Mouse (Mus musculus) embryonic facial prominence, embryonic 10.5 days (tissue): Measurements from ENCODE around the gene Tbc1d2b. TPM values are rescaled to one million over a fixed set of nuclear protein-coding genes. Genes with fewer than 3 reads are reported as not detected.

ENCODE experiments used
- DNase-seq: peaks from one replicate; pipeline ENCODE4 v3.0.0-alpha.2; 2017; ENCODE audit warnings: low spot score
- H3K27ac ChIP-seq: fragments of 300-500 bp; sonication (generic); replicated peaks from 2 replicates; pipeline ENCODE4 v1.5.1; 2016; ENCODE audit warnings: mild to moderate bottlenecking
- H3K27me3 ChIP-seq: fragments of 300-500 bp; sonication (generic); replicated peaks from 2 replicates; pipeline ENCODE4 v1.6.1; 2016; ENCODE audit warnings: low read depth, mild to moderate bottlenecking; ENCODE audit not compliant: poor library complexity, severe bottlenecking
- H3K36me3 ChIP-seq: fragments of 300-500 bp; sonication (generic); replicated peaks from 2 replicates; pipeline ENCODE4 v1.6.1; 2016; ENCODE audit warnings: mild to moderate bottlenecking, moderate library complexity
- H3K4me1 ChIP-seq: fragments of 300-500 bp; sonication (generic); 2 replicates; pipeline ENCODE4 v1.6.1; 2016
- H3K4me3 ChIP-seq: fragments of 300-500 bp; sonication (generic); 2 replicates; pipeline ENCODE4 v1.5.1; 2016; ENCODE audit warnings: mild to moderate bottlenecking, moderate library complexity
- H3K9me3 ChIP-seq: fragments of 300-500 bp; sonication (generic); 2 replicates; pipeline ENCODE4 v1.6.1; 2016; ENCODE audit warnings: mild to moderate bottlenecking
- WGBS: fragments of 180-500 bp; shearing (Covaris S2); methylation state at CpG from one replicate; pipeline ENCODE4 v1.1.7; 2016; 5-methylcytosine and 5-hydroxymethylcytosine counted together
- polyA plus RNA-seq: library from polyadenylated mRNA; unstranded; fragments of >200 nt; fragmentation: Nextera tagmentation; extraction: Ambion mirVana; gene quantifications from 2 replicates; pipeline ENCODE4 v1.2.1, GENCODE M21; 2016

The Tbc1d2b gene
- polyA plus RNA-seq, 1 experiment from 2014 or later: 8.8 TPM

GRCm38 (mm10) chr9:90248326-90248725, 22.3 kb downstream of the Tbc1d2b start:
- 88% methylated on average over 7 of the region's 7 CpGs for WGBS
- peaks cover 13% of the 10 kb centered on the region; the same call in 1 of the 2 replicates for H3K36me3 ChIP-seq
- H3K4me1 ChIP-seq: 0 out of 2 replicates have a peak, but pooled peaks cover 3% of the 10 kb centered on the region
- no peaks in the 10 kb centered on the region for H3K9me3 ChIP-seq
- H3K27me3 ChIP-seq: no peaks in the 10 kb centered on the region
- DNase-seq: no peak
- no peak overlapping the region for H3K27ac ChIP-seq
- H3K4me3 ChIP-seq: no peak overlapping the region

DNA sequence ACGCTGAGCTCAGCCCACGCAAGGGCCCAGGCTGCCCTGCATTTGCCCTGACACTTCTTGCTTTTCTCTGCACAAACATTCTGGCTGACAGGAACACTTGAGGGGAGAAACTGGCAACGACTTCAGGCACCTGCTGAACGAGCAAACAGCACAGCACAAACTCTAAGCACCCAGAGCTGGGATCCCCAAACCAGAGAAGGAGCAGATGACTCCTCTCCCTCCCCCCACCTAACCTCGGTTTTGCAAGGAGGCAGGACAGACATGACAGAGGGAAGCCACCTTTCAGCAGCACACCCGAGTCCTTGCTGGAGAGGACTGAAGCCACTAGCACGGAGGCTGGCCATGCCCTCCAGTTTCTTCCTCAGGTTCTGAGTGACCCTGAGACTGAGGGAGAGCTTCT, 23.3 kb downstream of the Tbc1d2b start:
- Histone ChIP-seq H3K27me3 (no peaks in the 10 kb centered on the region), H3K4me1 (0 out of 2 replicates have a peak, but pooled peaks cover 1% of the 10 kb centered on the region), H3K36me3 (peaks cover 13% of the 10 kb centered on the region; the same call in 1 of the 2 replicates), H3K4me3 (no peak overlapping the region), H3K27ac (no peak overlapping the region), H3K9me3 (no peaks in the 10 kb centered on the region)
- DNase-seq: no peak
- 83% methylated on average over 7 of the region's 7 CpGs for WGBS

GRCm38 (mm10) chr9:90245781-90246180, 24.8 kb downstream of the Tbc1d2b start:
- WGBS: 91% methylated on average over 5 of the region's 5 CpGs

GRCm38 (mm10) chr9:90245206-90245605, 25.4 kb downstream of the Tbc1d2b start:
- Histone ChIP-seq H3K36me3 (peaks cover 13% of the 10 kb centered on the region; the same call in 1 of the 2 replicates), H3K27me3 (no peaks in the 10 kb centered on the region), H3K4me1 (no peaks in the 10 kb centered on the region), H3K4me3 (no peak overlapping the region), H3K9me3 (no peaks in the 10 kb centered on the region), H3K27ac (no peak overlapping the region)
- DNase-seq: no peak
- WGBS: 90% methylated on average over 6 of the region's 6 CpGs

More at GRCm38 (mm10) chr9:90245781-90246180, 24.8 kb downstream of the Tbc1d2b start:
- Histone ChIP-seq H3K9me3 (no peaks in the 10 kb centered on the region), H3K36me3 (peaks cover 13% of the 10 kb centered on the region; the same call in 1 of the 2 replicates), H3K27me3 (no peaks in the 10 kb centered on the region), H3K4me3 (no peak overlapping the region), H3K4me1 (no peaks in the 10 kb centered on the region), H3K27ac (no peak overlapping the region)
- no peak for DNase-seq

DNA sequence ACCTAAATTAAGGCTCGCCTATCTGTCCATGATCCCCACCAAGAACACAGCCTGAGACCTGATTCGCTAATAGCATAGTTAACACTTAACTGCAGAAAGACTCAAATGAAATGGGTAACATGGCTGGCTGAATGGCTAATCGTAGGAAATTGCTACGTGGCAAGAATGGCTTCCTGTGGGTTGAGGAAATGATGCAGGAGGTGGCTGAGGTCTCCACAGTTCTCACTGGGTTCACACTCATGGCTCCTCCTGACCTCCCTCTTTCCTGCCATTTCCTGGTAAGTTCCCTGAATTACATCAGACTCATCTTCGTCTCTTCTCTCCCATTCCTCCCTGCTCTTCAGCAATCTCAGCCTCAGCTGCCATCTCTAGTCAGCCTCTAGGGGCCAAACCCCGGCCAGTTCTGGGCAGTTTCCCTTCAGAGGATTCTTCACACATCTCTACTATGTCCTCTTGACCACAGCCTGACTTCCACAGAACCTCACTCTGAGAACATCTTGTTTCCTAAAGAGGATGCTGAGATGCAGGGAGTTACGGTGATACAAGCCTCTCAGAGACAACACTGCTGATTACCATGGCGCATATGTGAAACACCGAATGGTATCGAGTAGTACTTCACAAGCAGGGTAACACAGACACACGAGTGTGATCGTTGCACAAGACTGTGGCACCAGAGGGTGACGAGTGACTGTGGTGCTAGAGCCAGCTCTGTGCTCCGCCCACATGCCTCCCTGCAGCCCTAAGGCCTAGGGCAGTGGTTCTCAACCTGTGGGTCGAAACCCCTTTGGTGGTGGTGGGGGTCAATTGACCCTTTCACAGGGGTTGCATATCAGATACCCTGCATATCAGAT, 26.1 kb downstream of the Tbc1d2b start:
- Histone ChIP-seq H3K36me3 (peaks cover 17% of the 10 kb centered on the region), H3K27me3 (no peaks in the 10 kb centered on the region), H3K27ac (no peak overlapping the region), H3K9me3 (no peaks in the 10 kb centered on the region), H3K4me1 (no peaks in the 10 kb centered on the region), H3K4me3 (no peak overlapping the region)
- no peak for DNase-seq
- 87% methylated on average over 15 of the region's 15 CpGs for WGBS

GRCm38 (mm10) chr9:90242855-90243254, 27.7 kb downstream of the Tbc1d2b start:
- Histone ChIP-seq H3K9me3 (no peaks in the 10 kb centered on the region), H3K4me3 (no peak overlapping the region), H3K36me3 (peaks cover 26% of the 10 kb centered on the region), H3K27me3 (no peaks in the 10 kb centered on the region), H3K4me1 (no peaks in the 10 kb centered on the region), H3K27ac (no peak overlapping the region)
- no peak for DNase-seq
- WGBS: 88% methylated on average over 7 of the region's 7 CpGs

GRCm38 (mm10) chr9:90242291-90242690, 28.3 kb downstream of the Tbc1d2b start:
- no peak overlapping the region for H3K4me3 ChIP-seq
- H3K36me3 ChIP-seq: peaks cover 28% of the 10 kb centered on the region
- no peaks in the 10 kb centered on the region for H3K4me1 ChIP-seq
- 91% methylated on average over 6 of the region's 6 CpGs for WGBS
- no peaks in the 10 kb centered on the region for H3K27me3 ChIP-seq
- no peak overlapping the region for H3K27ac ChIP-seq
- H3K9me3 ChIP-seq: no peaks in the 10 kb centered on the region
- no peak for DNase-seq

GRCm38 (mm10) chr9:90241618-90242017, 29.0 kb downstream of the Tbc1d2b start:
- no peak for DNase-seq
- 64% methylated on average over 7 of the region's 7 CpGs for WGBS

GRCm38 (mm10) chr9:90241041-90241440, 29.6 kb downstream of the Tbc1d2b start:
- Histone ChIP-seq H3K27me3 (no peaks in the 10 kb centered on the region), H3K4me3 (no peak overlapping the region), H3K36me3 (peaks cover 18% of the 10 kb centered on the region), H3K4me1 (no peaks in the 10 kb centered on the region), H3K27ac (no peak overlapping the region), H3K9me3 (no peaks in the 10 kb centered on the region)
- no peak for DNase-seq
- 91% methylated on average over 6 of the region's 6 CpGs for WGBS

More at GRCm38 (mm10) chr9:90241618-90242017, 29.0 kb downstream of the Tbc1d2b start:
- no peak overlapping the region for H3K27ac ChIP-seq
- no peak overlapping the region for H3K4me3 ChIP-seq
- peaks cover 22% of the 10 kb centered on the region for H3K36me3 ChIP-seq
- H3K9me3 ChIP-seq: no peaks in the 10 kb centered on the region
- H3K4me1 ChIP-seq: no peaks in the 10 kb centered on the region
- no peaks in the 10 kb centered on the region for H3K27me3 ChIP-seq

GRCm38 (mm10) chr9:90240560-90240959, 30.0 kb downstream of the Tbc1d2b start:
- Histone ChIP-seq H3K9me3 (no peaks in the 10 kb centered on the region), H3K4me1 (no peaks in the 10 kb centered on the region), H3K36me3 (peaks cover 18% of the 10 kb centered on the region), H3K4me3 (no peak overlapping the region), H3K27me3 (no peaks in the 10 kb centered on the region), H3K27ac (no peak overlapping the region)
- DNase-seq: no peak
- 90% methylated on average over 4 of the region's 4 CpGs for WGBS

- 84% methylated on average over 9 of the region's 9 CpGs for WGBS
- Histone ChIP-seq H3K4me1 (no peaks in the 10 kb centered on the region), H3K9me3 (no peaks in the 10 kb centered on the region), H3K27me3 (no peaks in the 10 kb centered on the region), H3K27ac (no peak overlapping the region; the same call in 1 of the 2 replicates), H3K4me3 (no peak overlapping the region), H3K36me3 (peaks cover 18% of the 10 kb centered on the region)
- DNase-seq: no peak
Observed at GRCm38 (mm10) chr9:90237232-90238062, 33.2 kb downstream of the Tbc1d2b start.

- Histone ChIP-seq H3K9me3 (no peaks in the 10 kb centered on the region), H3K27ac (no peak overlapping the region)
- no peak for DNase-seq
Observed at GRCm38 (mm10) chr9:90236817-90237216, 33.8 kb downstream of the Tbc1d2b start.

More at GRCm38 (mm10) chr9:90236817-90237216, 33.8 kb downstream of the Tbc1d2b start:
- 94% methylated on average over 5 of the region's 5 CpGs for WGBS
- no peaks in the 10 kb centered on the region for H3K27me3 ChIP-seq
- no peak overlapping the region for H3K4me3 ChIP-seq
- H3K4me1 ChIP-seq: no peaks in the 10 kb centered on the region
- peaks cover 18% of the 10 kb centered on the region for H3K36me3 ChIP-seq
